Comparison of ENCODE assay signal across 8 mouse cellular contexts in genomic region chr6:134920190-134921013, GRCm38 (mm10). TPM values are rescaled to one million over a fixed set of nuclear protein-coding genes. Genes with fewer than 3 reads are reported as not detected.
DNase-seq lines count a peak whose midpoint lies in the region; ATAC-seq and TF ChIP-seq lines count a peak whose summit lies in the region.

Cdkn1b (plus strand) TSS chr6:134920401.

- H3K4me1 ChIP-seq in forebrain, embryonic 13.5 days, result peaks cover 51% of the 10 kb centered on the region
- peaks cover 16% of the 10 kb centered on the region; the same call in 1 of the 2 replicates for H3K4me1 ChIP-seq in heart, postnatal 0 days (ENCODE audit: control insufficient read depth, insufficient read depth)
- peaks cover 61% of the 10 kb centered on the region for H3K4me1 ChIP-seq in liver, embryonic 15.5 days (replicated peaks)
- H3K4me1 ChIP-seq in neural tube, embryonic 12.5 days, result peaks cover 41% of the 10 kb centered on the region
- peaks cover 3% of the 10 kb centered on the region; the same call in 1 of the 2 replicates for H3K4me1 ChIP-seq in stomach, postnatal 0 days (replicated peaks; ENCODE audit: control insufficient read depth, insufficient read depth)

- peak within 1 kb of the TSS; percentile 72 for H3K4me3 ChIP-seq in forebrain, embryonic 13.5 days
- H3K4me3 ChIP-seq in heart, postnatal 0 days (ENCODE audit: low read depth, low read length), result peak within 1 kb of the TSS; percentile 97
- peak within 1 kb of the TSS; percentile 82 for H3K4me3 ChIP-seq in liver, embryonic 15.5 days (replicated peaks)
- peak within 1 kb of the TSS; percentile 90 for H3K4me3 ChIP-seq in neural tube, embryonic 12.5 days
- H3K4me3 ChIP-seq in stomach, postnatal 0 days (ENCODE audit: low read depth, low read length), result peak within 1 kb of the TSS; percentile 94

- peak within 1 kb of the TSS; percentile 92 for H3K9ac ChIP-seq in forebrain, embryonic 13.5 days
- H3K9ac ChIP-seq in heart, postnatal 0 days (replicated peaks; ENCODE audit: low read depth, low read length), result peak within 1 kb of the TSS; percentile 98
- peak within 1 kb of the TSS; percentile 87 for H3K9ac ChIP-seq in liver, embryonic 15.5 days
- H3K9ac ChIP-seq in neural tube, embryonic 12.5 days, result peak within 1 kb of the TSS; percentile 87
- H3K9ac ChIP-seq in stomach, postnatal 0 days (ENCODE audit: low read length), result peak within 1 kb of the TSS; percentile 94

- TF ChIP-seq CTCF in heart, postnatal 0 days (IDR thresholded peaks at IDR 0.05; ENCODE audit: low read depth), result no peak
- no peak for TF ChIP-seq CTCF in stomach, postnatal 0 days (IDR thresholded peaks at IDR 0.05; ENCODE audit: low read depth)

- peak within 1 kb of the TSS; percentile 85 for H3K4me2 ChIP-seq in forebrain, embryonic 13.5 days
- peak within 1 kb of the TSS; percentile 89 for H3K4me2 ChIP-seq in heart, postnatal 0 days (ENCODE audit: low read depth, low read length)
- H3K4me2 ChIP-seq in liver, embryonic 15.5 days, result peak within 1 kb of the TSS; percentile 99
- peak within 1 kb of the TSS; percentile 93 for H3K4me2 ChIP-seq in neural tube, embryonic 12.5 days (replicated peaks)
- peak within 1 kb of the TSS; percentile 99 for H3K4me2 ChIP-seq in stomach, postnatal 0 days (replicated peaks; ENCODE audit: low read depth)

- DNase-seq in ES-CJ7 (ENCODE audit: low read depth, low spot score), result peak; percentile 92
- peak; percentile 97 for DNase-seq in heart, postnatal 0 days (ENCODE audit: low spot score)
- DNase-seq in kidney, postnatal 4 days, result peak; percentile 88 to 94
- DNase-seq in stomach, postnatal 0 days (ENCODE audit: low spot score), result peak; percentile 92

- TF ChIP-seq EP300 in heart, postnatal 0 days (IDR thresholded peaks at IDR 0.05; ENCODE audit: low read depth), result no peak; the same call in 1 of the 2 replicates
- no peak for TF ChIP-seq EP300 in stomach, postnatal 0 days (optimal IDR thresholded peaks at IDR 0.05)

- no peaks in the 10 kb centered on the region for H3K27me3 ChIP-seq in forebrain, embryonic 13.5 days
- no peaks in the 10 kb centered on the region for H3K27me3 ChIP-seq in heart, postnatal 0 days (ENCODE audit: control insufficient read depth, insufficient read depth, low read length)
- H3K27me3 ChIP-seq in liver, embryonic 15.5 days, result peaks cover 23% of the 10 kb centered on the region
- H3K27me3 ChIP-seq in neural tube, embryonic 12.5 days (replicated peaks), result no peaks in the 10 kb centered on the region
- no peaks in the 10 kb centered on the region for H3K27me3 ChIP-seq in stomach, postnatal 0 days (ENCODE audit: control insufficient read depth, insufficient read depth, low read length)

- H3K27ac ChIP-seq in forebrain, embryonic 13.5 days, result peak within 1 kb of the TSS; percentile 98
- H3K27ac ChIP-seq in heart, postnatal 0 days (ENCODE audit: low read depth), result peak within 1 kb of the TSS; percentile 98
- peak within 1 kb of the TSS; percentile 98 for H3K27ac ChIP-seq in liver, embryonic 15.5 days (replicated peaks)
- H3K27ac ChIP-seq in neural tube, embryonic 12.5 days, result peak within 1 kb of the TSS; percentile 86
- H3K27ac ChIP-seq in stomach, postnatal 0 days (replicated peaks), result peak within 1 kb of the TSS; percentile 97

- peak; percentile 89 for ATAC-seq in cerebellum, adult (ENCODE audit: insufficient number of reproducible peaks, low FRiP score, low TSS enrichment)
- peak; percentile 96 for ATAC-seq in forebrain, embryonic 13.5 days
- peak; percentile 92 for ATAC-seq in heart, postnatal 0 days (ENCODE audit: insufficient read depth, low read depth)
- peak; percentile 94 for ATAC-seq in liver, embryonic 15.5 days (ENCODE audit: insufficient read depth)
- peak; percentile 93 for ATAC-seq in neural tube, embryonic 12.5 days (ENCODE audit: low FRiP score, low read depth)
- ATAC-seq in stomach, postnatal 0 days (ENCODE audit: low FRiP score, low TSS enrichment), result peak; percentile 95

- no peaks in the 10 kb centered on the region for H3K9me3 ChIP-seq in forebrain, embryonic 13.5 days (replicated peaks)
- H3K9me3 ChIP-seq in heart, postnatal 0 days (replicated peaks; ENCODE audit: control insufficient read depth, low read length), result no peaks in the 10 kb centered on the region
- no peaks in the 10 kb centered on the region for H3K9me3 ChIP-seq in liver, embryonic 15.5 days (replicated peaks)
- H3K9me3 ChIP-seq in neural tube, embryonic 12.5 days, result no peaks in the 10 kb centered on the region
- H3K9me3 ChIP-seq in stomach, postnatal 0 days (ENCODE audit: control insufficient read depth, low read length), result no peaks in the 10 kb centered on the region

- under 1% methylated on average over 76 of the region's 77 CpGs for WGBS in forebrain, embryonic 13.5 days
- WGBS in heart, postnatal 0 days, result under 1% methylated on average over 76 of the region's 77 CpGs
- 0% methylated on average over 77 of the region's 77 CpGs for WGBS in liver, embryonic 15.5 days (ENCODE audit: insufficient replicate concordance)
- WGBS in neural tube, embryonic 12.5 days, result under 1% methylated on average over 77 of the region's 77 CpGs
- under 1% methylated on average over 75 of the region's 77 CpGs for WGBS in stomach, postnatal 0 days

- peaks cover 6% of the 10 kb centered on the region; the same call in 1 of the 2 replicates for H3K36me3 ChIP-seq in forebrain, embryonic 13.5 days (ENCODE audit: poor library complexity, severe bottlenecking)
- 0 out of 2 replicates have a peak, but pooled peaks cover 14% of the 10 kb centered on the region for H3K36me3 ChIP-seq in heart, postnatal 0 days (replicated peaks; ENCODE audit: control insufficient read depth, insufficient read depth, low read length)
- H3K36me3 ChIP-seq in liver, embryonic 15.5 days (replicated peaks), result peaks cover 17% of the 10 kb centered on the region
- H3K36me3 ChIP-seq in neural tube, embryonic 12.5 days, result no peaks in the 10 kb centered on the region
- H3K36me3 ChIP-seq in stomach, postnatal 0 days (ENCODE audit: control insufficient read depth, insufficient read depth, low read length), result no peaks in the 10 kb centered on the region

RNA-seq across cellular contexts. Expression of gene Cdkn1b, which starts in this region (rescaled TPM):
- polyA plus RNA-seq in forebrain, embryonic 13.5 days (2015; fragmentation: Nextera tagmentation; extraction: Ambion mirVana), result 48.8 and 58.5 TPM in 2 replicates
- total RNA-seq in heart, postnatal 0 days (2014; rRNA removed; ENCODE audit: low replicate concordance), result 42.9 and 65.1 TPM in 2 replicates
- 23.7 and 27.0 TPM in 2 replicates for polyA plus RNA-seq in heart, postnatal 0 days (2015; fragmentation: Nextera tagmentation; extraction: Ambion mirVana)
- polyA plus RNA-seq in liver, embryonic 15.5 days (2015; fragmentation: Nextera tagmentation; extraction: Ambion mirVana), result 13.3 and 14.1 TPM in 2 replicates
- 21.0 and 24.8 TPM in 2 replicates for polyA plus RNA-seq in neural tube, embryonic 12.5 days (2016; fragmentation: Nextera tagmentation; extraction: Ambion mirVana)
- polyA plus RNA-seq in stomach, postnatal 0 days (2015; fragmentation: Nextera tagmentation; extraction: Ambion mirVana), result 11.7 and 14.4 TPM in 2 replicates

Comparison
In these comparisons a context has a peak if more than half of its experiments do, and no peak if none do; other contexts are left out.
1. Peak in every context shown above with its lines: DNase-seq, ATAC-seq, H3K4me3 ChIP-seq and H3K27ac ChIP-seq.